Mouse (Mus musculus) thymus, postnatal 14 days (tissue): ENCODE measurements at regions not wholly inside any gene's neighbourhood (a gene's known extent, or its start where the extent isn't known, plus 50 kb on each side); places are given as distances from the start of the nearest gene placed in this dataset.

Experiments used
- DNase-seq: peaks from one replicate; pipeline ENCODE4 v3.0.0; 2021

- no peak for DNase-seq
Measured at GRCm38 (mm10) chr2:174897424-174897823, 112.6 kb upstream of the Gm14444 start.

- DNase-seq = no peak
Measured at GRCm38 (mm10) chr2:174899940-174900670, 109.9 kb upstream of the Gm14444 start.

- DNase-seq = peak; percentile 8
Measured at GRCm38 (mm10) chr2:174900671-174900991, 109.4 kb upstream of the Gm14444 start.

- no peak for DNase-seq
Measured at GRCm38 (mm10) chr2:174901801-174902200, 108.2 kb upstream of the Gm14444 start.

GRCm38 (mm10) chr2:174903627-174904026 is 106.4 kb upstream of the Gm14444 start:
- no peak for DNase-seq

- DNase-seq = peak; percentile 52
Measured at GRCm38 (mm10) chr2:174905865-174906639, 104.0 kb upstream of the Gm14444 start.

GRCm38 (mm10) chr2:174917146-174917905 is 92.7 kb upstream of the Gm14444 start:
- no peak for DNase-seq

- no peak for DNase-seq
Measured at GRCm38 (mm10) chr2:174917975-174918374, 92.1 kb upstream of the Gm14444 start.

- DNase-seq = no peak
Measured at GRCm38 (mm10) chr2:174922208-174922607, 87.8 kb upstream of the Gm14444 start.

- no peak for DNase-seq
Measured at GRCm38 (mm10) chr2:174929718-174930117, 80.3 kb upstream of the Gm14444 start.

- peak; percentile 72 for DNase-seq
Measured at GRCm38 (mm10) chr2:174932137-174933012, 77.7 kb upstream of the Gm14444 start.

- DNase-seq = no peak
Measured at GRCm38 (mm10) chr2:174933013-174933353, 77.1 kb upstream of the Gm14444 start.

GRCm38 (mm10) chr2:174936665-174937064 is 73.4 kb upstream of the Gm14444 start:
- peak; percentile 23 for DNase-seq

- DNase-seq = no peak
Measured at GRCm38 (mm10) chr2:174937930-174938329, 72.1 kb upstream of the Gm14444 start.

GRCm38 (mm10) chr2:174942221-174942620 is 67.8 kb upstream of the Gm14444 start:
- DNase-seq = no peak

- no peak for DNase-seq
Measured at GRCm38 (mm10) chr2:174948106-174948505, 61.9 kb upstream of the Gm14444 start.
